Mouse (Mus musculus): ENCODE data around the gene Spag9. TPM values are rescaled to one million over a fixed set of nuclear protein-coding genes. Genes with fewer than 3 reads are reported as not detected.

Gene Spag9
- polyA plus RNA-seq, 1 experiment from 2014 or later: 46.3 TPM

GRCm38 (mm10) chr11:93965391-93965790 is 30.5 kb upstream of the Spag9 start:
- H3K9me3 ChIP-seq: no peaks in the 10 kb centered on the region
- ATAC-seq (ENCODE audit: insufficient number of reproducible peaks, insufficient read depth, low FRiP score, low TSS enrichment, low read depth): no peak
- H3K4me3 ChIP-seq: no peak overlapping the region
- 88% methylated on average over 6 of the region's 6 CpGs for WGBS
- no peak overlapping the region for H3K27ac ChIP-seq
- no peaks in the 10 kb centered on the region for H3K27me3 ChIP-seq
- H3K36me3 ChIP-seq: peaks cover 52% of the 10 kb centered on the region
- no peak overlapping the region for H3K4me2 ChIP-seq
- peaks cover 15% of the 10 kb centered on the region for H3K4me1 ChIP-seq
- H3K9ac ChIP-seq: no peak overlapping the region

- Histone ChIP-seq H3K4me2 (peak overlapping the region; percentile 79), H3K9ac (peak overlapping the region; percentile 79), H3K4me3 (peak overlapping the region; percentile 86), H3K36me3 (peaks cover 34% of the 10 kb centered on the region), H3K9me3 (no peaks in the 10 kb centered on the region), H3K4me1 (peaks cover 15% of the 10 kb centered on the region), H3K27ac (peak overlapping the region; percentile 78), H3K27me3 (no peaks in the 10 kb centered on the region)
- ATAC-seq (ENCODE audit: insufficient number of reproducible peaks, insufficient read depth, low FRiP score, low TSS enrichment, low read depth): no peak
- WGBS: 1% methylated on average over 11 of the region's 11 CpGs
Observed at GRCm38 (mm10) chr11:93967381-93967780, 28.5 kb upstream of the Spag9 start.

- peak within 1 kb of the TSS; percentile 86 for H3K4me3 ChIP-seq
- peaks cover 15% of the 10 kb centered on the region for H3K4me1 ChIP-seq
- no peaks in the 10 kb centered on the region for H3K27me3 ChIP-seq
- peak within 1 kb of the TSS; percentile 79 for H3K4me2 ChIP-seq
- WGBS: under 1% methylated on average over 40 of the region's 40 CpGs
- peak within 1 kb of the TSS; percentile 78 for H3K27ac ChIP-seq
- H3K9me3 ChIP-seq: no peaks in the 10 kb centered on the region
- H3K36me3 ChIP-seq: peaks cover 26% of the 10 kb centered on the region
- peak; percentile 90 for ATAC-seq (ENCODE audit: insufficient number of reproducible peaks, insufficient read depth, low FRiP score, low TSS enrichment, low read depth)
- H3K9ac ChIP-seq: peak within 1 kb of the TSS; percentile 79
Observed at GRCm38 (mm10) chr11:93968005-93968847, 27.7 kb upstream of the Spag9 start, which contains the start of the genes Gm20390 and Nme1. Gene Gm20390 (minus strand): TSS chr11:93968293. Gene Nme1 (minus strand): TSS chr11:93968521.

DNA sequence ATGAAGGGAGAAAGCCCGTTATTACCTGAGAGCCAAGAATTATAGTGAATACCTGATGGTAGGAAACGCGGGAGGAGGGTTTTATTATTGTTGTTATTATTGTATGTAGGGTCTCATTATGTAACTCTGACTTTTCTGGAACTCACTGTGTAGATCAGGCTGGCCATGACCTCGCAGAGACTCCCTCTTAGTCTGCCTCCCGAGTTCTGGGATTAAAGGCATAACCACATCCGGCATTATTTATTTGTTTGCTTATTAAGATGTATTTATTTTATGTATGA is 27.1 kb upstream of the Spag9 start:
- Histone ChIP-seq H3K9ac (0 out of 2 replicates have a peak overlapping the region, but pooled peaks have one; percentile 57), H3K4me1 (peaks cover 15% of the 10 kb centered on the region), H3K4me2 (peak overlapping the region; percentile 79), H3K4me3 (peak overlapping the region; percentile 86), H3K36me3 (peaks cover 21% of the 10 kb centered on the region), H3K27ac (peak overlapping the region; percentile 34; the same call in 1 of the 2 replicates), H3K27me3 (no peaks in the 10 kb centered on the region), H3K9me3 (no peaks in the 10 kb centered on the region)
- 42% methylated on average over 6 of the region's 6 CpGs for WGBS
- no peak for ATAC-seq (ENCODE audit: insufficient number of reproducible peaks, insufficient read depth, low FRiP score, low TSS enrichment, low read depth)

- no peak for ATAC-seq (ENCODE audit: insufficient number of reproducible peaks, insufficient read depth, low FRiP score, low TSS enrichment, low read depth)
- H3K4me1 ChIP-seq: peaks cover 13% of the 10 kb centered on the region
- H3K9ac ChIP-seq: no peak overlapping the region
- H3K27ac ChIP-seq: no peak overlapping the region
- H3K27me3 ChIP-seq: no peaks in the 10 kb centered on the region
- H3K4me2 ChIP-seq: peak overlapping the region; percentile 79
- no peaks in the 10 kb centered on the region for H3K9me3 ChIP-seq
- WGBS: 92% methylated on average over 6 of the region's 6 CpGs
- peaks cover 17% of the 10 kb centered on the region for H3K36me3 ChIP-seq
- H3K4me3 ChIP-seq: 0 out of 2 replicates have a peak overlapping the region, but pooled peaks have one; percentile 86
Observed at GRCm38 (mm10) chr11:93969171-93969570, 26.7 kb upstream of the Spag9 start.

GRCm38 (mm10) chr11:93969799-93970198 is 26.1 kb upstream of the Spag9 start:
- no peak for ATAC-seq (ENCODE audit: insufficient number of reproducible peaks, insufficient read depth, low FRiP score, low TSS enrichment, low read depth)
- Histone ChIP-seq H3K27ac (no peak overlapping the region), H3K9me3 (no peaks in the 10 kb centered on the region), H3K36me3 (peaks cover 11% of the 10 kb centered on the region), H3K4me1 (peaks cover 11% of the 10 kb centered on the region), H3K4me2 (no peak overlapping the region), H3K4me3 (no peak overlapping the region), H3K27me3 (no peaks in the 10 kb centered on the region), H3K9ac (no peak overlapping the region)
- 73% methylated on average over 1 of the region's 1 CpGs for whole genome bisulfite sequencing

- Histone ChIP-seq H3K4me2 (no peak overlapping the region), H3K36me3 (no peaks in the 10 kb centered on the region), H3K27me3 (no peaks in the 10 kb centered on the region), H3K27ac (no peak overlapping the region), H3K9ac (no peak overlapping the region), H3K9me3 (no peaks in the 10 kb centered on the region), H3K4me1 (peaks cover 6% of the 10 kb centered on the region; the same call in 1 of the 2 replicates), H3K4me3 (no peak overlapping the region)
- ATAC-seq (ENCODE audit: insufficient number of reproducible peaks, insufficient read depth, low FRiP score, low TSS enrichment, low read depth): no peak
- WGBS: 90% methylated on average over 5 of the region's 5 CpGs
Observed at GRCm38 (mm10) chr11:93972951-93973350, 22.9 kb upstream of the Spag9 start.

- no peak overlapping the region for H3K4me3 ChIP-seq
- H3K4me1 ChIP-seq: no peaks in the 10 kb centered on the region
- no peak for ATAC-seq (ENCODE audit: insufficient number of reproducible peaks, insufficient read depth, low FRiP score, low TSS enrichment, low read depth)
- no peak overlapping the region for H3K27ac ChIP-seq
- no peaks in the 10 kb centered on the region for H3K27me3 ChIP-seq
- H3K4me2 ChIP-seq: no peak overlapping the region
- WGBS: 57% methylated on average over 6 of the region's 6 CpGs
- no peaks in the 10 kb centered on the region for H3K9me3 ChIP-seq
- no peaks in the 10 kb centered on the region for H3K36me3 ChIP-seq
- H3K9ac ChIP-seq: no peak overlapping the region
Observed at GRCm38 (mm10) chr11:93979502-93980049, 16.3 kb upstream of the Spag9 start.

DNA sequence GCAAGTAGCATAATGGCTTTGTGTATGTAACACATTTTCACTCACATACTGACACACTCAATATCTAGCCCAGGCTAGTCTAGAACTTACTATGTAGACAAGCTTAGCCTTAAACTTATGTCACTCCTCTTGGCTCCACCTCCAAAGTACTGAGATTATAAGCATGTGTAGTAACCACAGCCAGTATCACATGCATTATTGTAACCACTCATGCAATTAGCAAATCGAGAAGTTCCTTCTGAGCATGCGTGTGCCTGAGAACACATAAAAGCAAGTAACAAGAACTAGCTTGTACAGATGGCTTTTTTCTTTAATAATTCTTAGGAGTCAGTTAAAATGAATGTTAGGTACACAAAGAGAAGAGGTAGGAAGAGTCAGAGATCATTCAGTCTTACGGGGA is 11.3 kb upstream of the Spag9 start:
- Histone ChIP-seq H3K4me2 (no peak overlapping the region), H3K9ac (no peak overlapping the region), H3K36me3 (no peaks in the 10 kb centered on the region), H3K4me1 (no peaks in the 10 kb centered on the region), H3K27me3 (no peaks in the 10 kb centered on the region), H3K4me3 (no peak overlapping the region), H3K27ac (no peak overlapping the region), H3K9me3 (no peaks in the 10 kb centered on the region)
- WGBS: 77% methylated on average over 3 of the region's 3 CpGs
- ATAC-seq (ENCODE audit: insufficient number of reproducible peaks, insufficient read depth, low FRiP score, low TSS enrichment, low read depth): no peak

- Histone ChIP-seq H3K9ac (no peak overlapping the region), H3K4me3 (no peak overlapping the region), H3K4me1 (no peaks in the 10 kb centered on the region), H3K36me3 (no peaks in the 10 kb centered on the region), H3K27me3 (no peaks in the 10 kb centered on the region), H3K27ac (no peak overlapping the region), H3K9me3 (no peaks in the 10 kb centered on the region), H3K4me2 (no peak overlapping the region)
- WGBS: 85% methylated on average over 5 of the region's 5 CpGs
- no peak for ATAC-seq (ENCODE audit: insufficient number of reproducible peaks, insufficient read depth, low FRiP score, low TSS enrichment, low read depth)
Observed at GRCm38 (mm10) chr11:93985265-93985664, 10.6 kb upstream of the Spag9 start.

- H3K36me3 ChIP-seq: no peaks in the 10 kb centered on the region
- H3K4me1 ChIP-seq: no peaks in the 10 kb centered on the region
- H3K4me2 ChIP-seq: no peak overlapping the region
- ATAC-seq (ENCODE audit: insufficient number of reproducible peaks, insufficient read depth, low FRiP score, low TSS enrichment, low read depth): no peak
- H3K9me3 ChIP-seq: no peaks in the 10 kb centered on the region
- no peaks in the 10 kb centered on the region for H3K27me3 ChIP-seq
- no peak overlapping the region for H3K4me3 ChIP-seq
- H3K9ac ChIP-seq: no peak overlapping the region
- no peak overlapping the region for H3K27ac ChIP-seq
Observed at GRCm38 (mm10) chr11:93986298-93986697, 9.6 kb upstream of the Spag9 start.

- no peaks in the 10 kb centered on the region for H3K4me1 ChIP-seq
- H3K4me3 ChIP-seq: no peak overlapping the region
- 82% methylated on average over 4 of the region's 4 CpGs for WGBS
- no peaks in the 10 kb centered on the region for H3K9me3 ChIP-seq
- H3K27me3 ChIP-seq: no peaks in the 10 kb centered on the region
- no peak overlapping the region for H3K9ac ChIP-seq
- no peak overlapping the region for H3K4me2 ChIP-seq
- ATAC-seq (ENCODE audit: insufficient number of reproducible peaks, insufficient read depth, low FRiP score, low TSS enrichment, low read depth): no peak
- H3K27ac ChIP-seq: no peak overlapping the region
- H3K36me3 ChIP-seq: no peaks in the 10 kb centered on the region
Observed at GRCm38 (mm10) chr11:93987026-93987425, 8.9 kb upstream of the Spag9 start.
